Mouse (Mus musculus) stomach, embryonic 14.5 days (tissue): Measurements from ENCODE around the gene Scoc. TPM values are rescaled to one million over a fixed set of nuclear protein-coding genes. Genes with fewer than 3 reads are reported as not detected.

ENCODE experiments used
- ATAC-seq: fragments of 200-750 bp; cut with Nextera tagmentation; 2 replicates; pipeline ENCODE4 v1.8.0; 2017; ENCODE audit warnings: low read depth, moderate TSS enrichment; ENCODE audit not compliant: insufficient number of reproducible peaks, insufficient read depth, low FRiP score
- H3K27ac ChIP-seq: fragments of 300-500 bp; sonication (generic); 2 replicates; pipeline ENCODE4 v1.5.1; 2014; ENCODE audit warnings: mild to moderate bottlenecking, low read length, moderate library complexity, mixed read lengths
- H3K27me3 ChIP-seq: fragments of 300-500 bp; sonication (generic); 2 replicates; pipeline ENCODE4 v1.6.1; 2014; ENCODE audit warnings: low read length, control low read depth, mixed read lengths; ENCODE audit not compliant: control insufficient read depth, insufficient read depth
- H3K36me3 ChIP-seq: fragments of 300-500 bp; sonication (generic); 2 replicates; pipeline ENCODE4 v1.6.1; 2014; ENCODE audit warnings: mild to moderate bottlenecking, control low read depth, low read length, moderate library complexity, mixed read lengths; ENCODE audit not compliant: control insufficient read depth, insufficient read depth
- H3K4me1 ChIP-seq: fragments of 300-500 bp; sonication (generic); 2 replicates; pipeline ENCODE4 v1.6.1; 2014; ENCODE audit warnings: low read length, control low read depth, mixed read lengths; ENCODE audit not compliant: control insufficient read depth, insufficient read depth
- H3K4me2 ChIP-seq: fragments of 300-500 bp; sonication (generic); replicated peaks from 2 replicates; pipeline ENCODE4 v1.6.1; 2014; ENCODE audit warnings: low read depth, low read length, control low read depth
- H3K4me3 ChIP-seq: fragments of 300-500 bp; sonication (generic); 2 replicates; pipeline ENCODE4 v1.5.1; 2014; ENCODE audit warnings: low read depth, low read length, control low read depth
- H3K9ac ChIP-seq: fragments of 300-500 bp; sonication (generic); replicated peaks from 2 replicates; pipeline ENCODE4 v1.6.1; 2014; ENCODE audit warnings: low read depth, mild to moderate bottlenecking, control low read depth, low read length, moderate library complexity, mixed read lengths
- H3K9me3 ChIP-seq: fragments of 300-500 bp; sonication (generic); 2 replicates; pipeline ENCODE4 v1.6.1; 2016; ENCODE audit warnings: low read depth, low read length, control low read depth; ENCODE audit not compliant: control insufficient read depth
- WGBS: fragments of 180-500 bp; shearing (Covaris S2); extraction: QIAGEN DNeasy Blood & Tissue Kit; methylation state at CpG from one replicate; pipeline ENCODE4 v1.1.7; 2014; 5-methylcytosine and 5-hydroxymethylcytosine counted together
- polyA plus RNA-seq: library from polyadenylated mRNA; unstranded; fragments of >200 nt; fragmentation: Nextera tagmentation; extraction: Ambion mirVana; gene quantifications from 2 replicates; pipeline ENCODE4 v1.2.1, GENCODE M21; 2014

Scoc gene
- polyA plus RNA-seq: 123 and 132 TPM in 2 replicates

DNA sequence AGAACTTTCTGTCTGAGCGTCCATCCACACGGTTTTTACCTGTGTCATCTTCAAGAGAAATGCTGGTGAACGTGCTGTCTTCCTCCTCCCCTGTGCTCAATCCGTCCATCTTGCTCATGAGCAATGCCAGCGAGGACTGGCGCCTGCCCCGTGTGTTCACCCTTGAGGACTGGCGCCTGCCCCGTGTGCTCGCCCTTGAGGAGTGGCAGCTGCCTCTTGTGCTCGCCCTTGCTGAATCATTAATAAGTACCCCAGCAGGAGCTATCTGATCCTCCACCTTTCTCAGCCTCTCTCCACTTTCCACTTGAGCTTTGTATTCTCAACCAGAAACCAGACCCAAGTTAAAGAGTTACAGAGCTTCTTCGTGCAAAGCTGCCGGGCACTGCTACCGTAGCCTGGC is at the start of gene Scoc:
TSS of gene Scoc (minus strand) at position 170 of the 400 bp plus-strand sequence.
- H3K4me1 ChIP-seq: no peaks in the 10 kb centered on the region
- WGBS: 67% methylated on average over 14 of the region's 14 CpGs
- ATAC-seq: no peak
- no peak within 1 kb of the TSS for H3K4me2 ChIP-seq
- H3K27me3 ChIP-seq: no peaks in the 10 kb centered on the region
- no peaks in the 10 kb centered on the region for H3K36me3 ChIP-seq
- H3K4me3 ChIP-seq: no peak within 1 kb of the TSS
- no peak within 1 kb of the TSS for H3K27ac ChIP-seq
- no peaks in the 10 kb centered on the region for H3K9me3 ChIP-seq
- no peak within 1 kb of the TSS for H3K9ac ChIP-seq

DNA sequence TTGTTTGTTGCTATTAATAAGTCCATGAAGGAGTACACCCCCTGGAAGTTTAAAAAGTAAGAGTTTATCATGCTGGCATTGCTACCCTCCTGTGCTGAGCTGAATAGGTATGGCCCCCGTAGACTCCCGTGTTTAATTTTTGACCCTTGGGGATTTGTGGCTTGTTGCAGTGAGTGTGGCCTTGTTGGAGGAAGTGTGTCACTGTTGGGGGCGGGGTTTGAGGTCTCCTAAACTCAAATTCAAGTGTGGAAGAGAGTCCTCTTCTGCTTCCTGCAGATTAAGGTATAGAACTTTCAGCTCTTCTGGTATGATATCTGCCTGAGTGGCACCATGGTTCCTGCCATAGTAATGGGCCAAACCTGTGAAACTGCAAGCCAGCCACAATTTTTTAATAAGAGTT is 1.4 kb upstream of the Scoc start:
- Histone ChIP-seq H3K27me3 (no peaks in the 10 kb centered on the region), H3K36me3 (no peaks in the 10 kb centered on the region), H3K9ac (no peak overlapping the region), H3K4me3 (no peak overlapping the region), H3K27ac (no peak overlapping the region), H3K9me3 (no peaks in the 10 kb centered on the region), H3K4me2 (no peak overlapping the region), H3K4me1 (no peaks in the 10 kb centered on the region)
- no peak for ATAC-seq
- 70% methylated on average over 3 of the region's 3 CpGs for WGBS

DNA sequence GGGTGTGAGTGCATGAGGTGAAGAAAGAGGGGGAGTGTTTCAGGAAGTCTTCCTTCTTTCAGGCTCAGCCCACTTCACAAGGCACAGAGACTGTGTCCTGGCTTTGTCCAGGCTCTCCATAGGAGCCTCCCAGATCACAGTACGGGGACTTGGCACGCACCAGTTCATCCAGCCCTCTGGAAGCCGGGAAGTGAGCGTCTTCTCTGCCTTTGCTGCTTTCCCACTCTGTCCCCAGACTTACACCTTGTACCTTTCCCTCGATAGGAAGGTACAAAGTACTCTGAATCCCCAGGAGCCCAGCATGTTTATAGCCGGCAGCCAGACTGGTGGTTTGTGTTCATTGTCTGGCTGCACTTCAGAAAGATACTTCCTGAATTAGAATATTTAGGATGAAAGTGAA is 1.1 kb downstream of the Scoc start:
- ATAC-seq: no peak
- no peak overlapping the region for H3K27ac ChIP-seq
- no peaks in the 10 kb centered on the region for H3K9me3 ChIP-seq
- H3K4me2 ChIP-seq: no peak overlapping the region
- H3K4me1 ChIP-seq: no peaks in the 10 kb centered on the region
- WGBS: 64% methylated on average over 6 of the region's 6 CpGs
- no peak overlapping the region for H3K4me3 ChIP-seq
- H3K27me3 ChIP-seq: no peaks in the 10 kb centered on the region
- H3K36me3 ChIP-seq: no peaks in the 10 kb centered on the region
- H3K9ac ChIP-seq: no peak overlapping the region

DNA sequence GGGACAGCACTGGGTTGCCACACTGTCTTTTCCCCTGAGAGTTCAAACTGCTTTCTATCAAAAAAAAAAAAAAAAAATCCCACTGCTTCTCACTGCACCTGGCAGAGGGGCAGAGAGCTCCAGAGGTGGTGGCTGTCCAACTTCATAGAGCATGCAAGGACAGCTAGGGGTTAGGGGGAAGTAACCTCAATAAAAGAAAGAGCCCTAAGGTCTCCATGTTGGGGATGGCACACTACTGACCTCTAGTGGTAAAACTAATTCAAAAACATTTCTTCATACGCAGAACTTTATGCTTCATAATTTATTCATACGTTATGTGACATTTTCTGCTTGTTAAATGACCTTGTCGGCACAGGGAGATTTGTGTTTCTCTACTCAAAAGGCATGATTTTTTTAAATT is 7.1 kb downstream of the Scoc start:
- Histone ChIP-seq H3K36me3 (no peaks in the 10 kb centered on the region), H3K9me3 (no peaks in the 10 kb centered on the region), H3K4me1 (no peaks in the 10 kb centered on the region), H3K4me2 (no peak overlapping the region), H3K9ac (no peak overlapping the region), H3K27me3 (no peaks in the 10 kb centered on the region), H3K27ac (no peak overlapping the region), H3K4me3 (no peak overlapping the region)
- no peak for ATAC-seq
- 19% methylated on average over 3 of the region's 3 CpGs for WGBS

DNA sequence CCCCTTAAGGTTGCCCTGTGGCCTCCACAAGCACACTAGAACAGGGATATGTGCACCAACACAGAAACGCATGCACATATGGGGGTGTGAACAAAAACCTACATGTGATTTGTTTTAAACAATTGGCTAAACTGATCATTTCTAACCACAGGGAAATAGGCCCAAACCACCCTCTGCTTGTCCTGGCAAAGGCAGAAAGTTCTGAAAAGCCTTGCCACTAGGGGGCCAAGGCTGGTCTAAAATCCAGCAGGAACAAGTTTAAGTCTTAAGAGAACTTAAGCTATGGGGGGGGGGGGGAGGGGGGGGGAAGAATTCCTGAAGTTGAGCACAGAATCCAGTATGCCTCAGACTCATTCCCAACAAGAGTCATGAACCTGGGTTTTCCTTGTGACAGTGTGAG is 8.2 kb downstream of the Scoc start:
- Histone ChIP-seq H3K4me1 (no peaks in the 10 kb centered on the region), H3K9ac (no peak overlapping the region), H3K9me3 (no peaks in the 10 kb centered on the region), H3K27me3 (no peaks in the 10 kb centered on the region), H3K36me3 (no peaks in the 10 kb centered on the region), H3K4me3 (no peak overlapping the region), H3K4me2 (no peak overlapping the region), H3K27ac (no peak overlapping the region)
- no peak for ATAC-seq
- WGBS: 72% methylated on average over 1 of the region's 1 CpGs

DNA sequence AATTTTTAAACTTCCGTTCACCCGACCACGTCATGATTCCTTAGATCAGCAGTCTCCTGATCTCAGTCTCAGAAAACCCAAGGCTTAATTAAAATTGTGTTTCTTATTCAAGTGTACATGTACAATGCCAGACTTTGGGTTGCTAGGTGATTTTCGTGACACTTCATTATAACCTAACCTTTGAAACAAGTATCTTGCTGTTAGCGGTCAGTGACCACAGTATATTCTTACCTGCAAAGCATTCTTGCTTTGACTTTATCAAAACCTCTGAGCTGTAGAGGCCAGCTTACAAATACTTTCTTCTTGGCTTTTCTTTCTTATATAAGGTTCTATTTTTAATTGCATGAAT is 15.2 kb downstream of the Scoc start:
- no peaks in the 10 kb centered on the region for H3K9me3 ChIP-seq
- H3K36me3 ChIP-seq: no peaks in the 10 kb centered on the region
- no peak for ATAC-seq
- peak overlapping the region; percentile 82 for H3K27ac ChIP-seq
- H3K4me3 ChIP-seq: peak overlapping the region; percentile 71
- 30% methylated on average over 5 of the region's 5 CpGs for WGBS
- H3K4me2 ChIP-seq: peak overlapping the region; percentile 58
- H3K4me1 ChIP-seq: no peaks in the 10 kb centered on the region
- 0 out of 2 replicates have a peak overlapping the region, but pooled peaks have one; percentile 89 for H3K9ac ChIP-seq
- no peaks in the 10 kb centered on the region for H3K27me3 ChIP-seq

DNA sequence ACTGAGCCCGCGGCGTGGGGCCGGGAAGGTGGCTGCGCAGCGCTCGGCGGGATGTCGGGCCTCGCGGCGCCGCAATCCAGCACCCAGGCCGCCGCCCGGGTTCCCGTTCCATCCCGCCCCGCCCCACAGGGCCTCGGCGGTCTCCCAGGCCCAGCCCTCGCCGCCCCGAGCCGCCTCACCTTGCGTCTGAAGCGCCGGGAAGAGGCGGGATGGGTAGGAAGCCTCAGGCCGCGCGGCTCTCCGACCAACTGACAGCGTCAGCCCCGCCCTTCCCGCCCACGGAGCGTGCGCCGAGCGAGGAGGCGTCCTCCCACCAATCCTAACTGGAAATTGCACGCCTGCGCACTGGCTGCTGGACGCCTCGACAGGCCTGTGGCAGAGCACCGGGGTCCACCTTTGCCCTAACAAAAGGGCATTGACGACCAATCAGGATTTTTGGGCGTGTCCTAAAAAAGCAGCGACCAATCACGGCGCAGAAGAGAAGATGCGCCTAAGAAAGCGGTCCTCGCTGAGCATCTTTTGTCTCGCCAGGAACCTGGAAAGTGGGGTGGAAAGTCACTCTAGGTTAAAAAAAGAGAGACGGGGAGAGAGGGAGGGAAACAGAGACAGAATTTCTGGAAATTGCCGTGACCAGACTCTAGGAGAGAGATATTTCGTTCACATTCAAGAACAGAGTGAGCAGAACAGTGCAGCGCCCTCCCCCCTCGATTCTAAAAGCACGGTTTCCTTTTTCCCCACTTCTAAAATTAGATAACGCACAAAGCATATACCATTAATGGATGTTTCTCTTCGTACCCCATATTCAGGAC is 15.7 kb downstream of the Scoc start:
- peak; percentile 100 for ATAC-seq
- H3K27me3 ChIP-seq: no peaks in the 10 kb centered on the region
- H3K4me2 ChIP-seq: peak overlapping the region; percentile 58
- no peaks in the 10 kb centered on the region for H3K4me1 ChIP-seq
- peak overlapping the region; percentile 89 for H3K9ac ChIP-seq
- no peaks in the 10 kb centered on the region for H3K9me3 ChIP-seq
- under 1% methylated on average over 64 of the region's 64 CpGs for WGBS
- H3K4me3 ChIP-seq: peak overlapping the region; percentile 71
- peak overlapping the region; percentile 89 for H3K27ac ChIP-seq
- peaks cover 1% of the 10 kb centered on the region; the same call in 1 of the 2 replicates for H3K36me3 ChIP-seq

DNA sequence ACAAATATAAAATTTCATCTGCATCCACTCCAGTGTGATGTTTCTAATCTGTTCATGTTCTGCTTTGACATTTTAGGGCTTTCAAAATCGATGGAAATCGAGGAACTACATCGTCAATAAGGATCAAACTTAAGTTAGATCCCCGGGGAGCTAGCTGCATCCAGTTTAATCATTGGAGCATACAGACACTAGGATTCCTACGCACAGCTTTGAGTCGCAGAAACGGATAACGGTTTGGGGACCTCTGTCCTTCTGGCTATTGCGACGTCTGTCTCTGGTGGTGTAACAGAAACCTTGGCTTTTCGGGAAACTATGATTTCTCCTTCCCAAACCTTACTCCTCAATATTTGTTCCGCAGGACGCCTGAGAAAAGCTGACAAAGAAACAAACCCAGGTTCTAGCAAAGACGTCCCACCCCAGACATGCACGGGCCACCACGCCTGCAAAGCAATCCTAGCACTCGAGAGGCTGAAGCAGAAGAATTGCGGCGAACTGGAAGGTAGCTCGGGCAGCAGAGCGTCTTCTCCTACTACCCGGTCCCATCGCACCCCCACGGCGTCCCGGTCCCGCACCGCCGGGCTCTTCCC is 16.4 kb downstream of the Scoc start:
- 1% methylated on average over 29 of the region's 29 CpGs for WGBS
- no peaks in the 10 kb centered on the region for H3K9me3 ChIP-seq

More for the DNA sequence above, 16.4 kb downstream of the Scoc start:
- no peaks in the 10 kb centered on the region for H3K27me3 ChIP-seq
- ATAC-seq: no peak
- peak overlapping the region; percentile 89 for H3K9ac ChIP-seq
- H3K36me3 ChIP-seq: peaks cover 5% of the 10 kb centered on the region; the same call in 1 of the 2 replicates
- H3K4me3 ChIP-seq: peak overlapping the region; percentile 71
- no peaks in the 10 kb centered on the region for H3K4me1 ChIP-seq
- peak overlapping the region; percentile 57 for H3K4me2 ChIP-seq
- peak overlapping the region; percentile 89 for H3K27ac ChIP-seq
